ENCODE assay signal across 23 mouse cellular contexts in genomic region chr13:69758979-69759378, GRCm38 (mm10). TPM values are rescaled to one million over a fixed set of nuclear protein-coding genes. Genes with fewer than 3 reads are reported as not detected.
DNase-seq lines count a peak whose midpoint lies in the region; ATAC-seq and TF ChIP-seq lines count a peak whose summit lies in the region.
"Had no signal": no experiment of that assay in that cellular context is flagged by ENCODE, and none has a peak within 500 bp of the region (broad histone marks: within the 10 kb centered on the region; RNA-seq: fewer than 3 reads in every experiment).

No protein-coding gene starts in this region.

- TF ChIP-seq POLR2A in brain, embryonic 14.5 days (IDR thresholded peaks at IDR 0.05; ENCODE audit: borderline replicate concordance, extremely low read depth, insufficient read depth, insufficient read length, poor library complexity, severe bottlenecking), result no peak

- WGBS in forebrain, embryonic 15.5 days, result 48% methylated on average over 6 of the region's 6 CpGs
- 82% methylated on average over 6 of the region's 6 CpGs for WGBS in forebrain, embryonic 10.5 days
- WGBS in lung, embryonic 14.5 days, result 44% methylated on average over 6 of the region's 6 CpGs
- 51% methylated on average over 6 of the region's 6 CpGs for WGBS in limb, embryonic 15.5 days

- no peak for TF ChIP-seq CTCF in lung, embryonic 14.5 days (IDR thresholded peaks at IDR 0.05; ENCODE audit: low read depth)
- TF ChIP-seq CTCF in brain, embryonic 14.5 days (IDR thresholded peaks at IDR 0.05; ENCODE audit: borderline replicate concordance, extremely low read depth, insufficient read depth, insufficient read length), result no peak

- peak; percentile 91 for ATAC-seq in forebrain, embryonic 15.5 days (replicated peaks)
- ATAC-seq in lung, embryonic 14.5 days (ENCODE audit: insufficient read depth), result peak; percentile 86
- peak; percentile 68; the same call in 1 of the 2 replicates for ATAC-seq in limb, embryonic 15.5 days (ENCODE audit: insufficient number of reproducible peaks, low FRiP score, low TSS enrichment, low read depth)
- ATAC-seq: hindbrain, postnatal 0 days had no signal

- H3K36me3 ChIP-seq in forebrain, embryonic 15.5 days, result no peaks in the 10 kb centered on the region
- no peaks in the 10 kb centered on the region for H3K36me3 ChIP-seq in forebrain, embryonic 10.5 days (replicated peaks)
- no peaks in the 10 kb centered on the region for H3K36me3 ChIP-seq in lung, embryonic 14.5 days (ENCODE audit: insufficient read depth)
- no peaks in the 10 kb centered on the region for H3K36me3 ChIP-seq in limb, embryonic 15.5 days
- H3K36me3 ChIP-seq: heart, embryonic 15.5 days; limb, embryonic 12.5 days; midbrain, embryonic 10.5 days had no signal

- H3K4me3 ChIP-seq in forebrain, embryonic 15.5 days, result no peak overlapping the region
- H3K4me3 ChIP-seq in forebrain, embryonic 10.5 days, result no peak overlapping the region
- H3K4me3 ChIP-seq in lung, embryonic 14.5 days (ENCODE audit: low read depth, low read length), result no peak overlapping the region
- no peak overlapping the region for H3K4me3 ChIP-seq in limb, embryonic 15.5 days
- H3K4me3 ChIP-seq: heart, embryonic 15.5 days; limb, embryonic 12.5 days; midbrain, embryonic 10.5 days had no signal

- H3K4me1 ChIP-seq in forebrain, embryonic 15.5 days, result peaks cover 11% of the 10 kb centered on the region
- no peaks in the 10 kb centered on the region for H3K4me1 ChIP-seq in forebrain, embryonic 10.5 days
- H3K4me1 ChIP-seq in lung, embryonic 14.5 days (ENCODE audit: insufficient read depth), result no peaks in the 10 kb centered on the region
- H3K4me1 ChIP-seq in limb, embryonic 15.5 days, result 0 out of 2 replicates have a peak, but pooled peaks cover 4% of the 10 kb centered on the region
- H3K4me1 ChIP-seq: heart, embryonic 15.5 days; limb, embryonic 12.5 days; midbrain, embryonic 10.5 days had no signal

- no peaks in the 10 kb centered on the region for H3K27me3 ChIP-seq in forebrain, embryonic 15.5 days
- no peaks in the 10 kb centered on the region for H3K27me3 ChIP-seq in forebrain, embryonic 10.5 days (ENCODE audit: poor library complexity, severe bottlenecking)
- H3K27me3 ChIP-seq in lung, embryonic 14.5 days (ENCODE audit: insufficient read depth, low read length), result no peaks in the 10 kb centered on the region
- no peaks in the 10 kb centered on the region for H3K27me3 ChIP-seq in limb, embryonic 15.5 days
- H3K27me3 ChIP-seq: heart, embryonic 15.5 days had no signal

- DNase-seq in forebrain, embryonic 10.5 days (ENCODE audit: extremely low spot score, low spot score), result no peak
- DNase-seq in lung, embryonic 14.5 days, result peak; percentile 51
- no peak for DNase-seq in lung, adult 18-20 months
- DNase-seq in brain, embryonic 14.5 days (ENCODE audit: low read depth), result peak; percentile 64
- no peak for DNase-seq in testis, postnatal 10 days (ENCODE audit: low spot score)
- DNase-seq: adrenal gland, postnatal 25 days; cerebellum, adult 18-20 months; cerebellum, postnatal 36 days; gastrocnemius, postnatal 25 days; heart, postnatal 4 days; kidney, adult 11 months; kidney, postnatal 10 days; retina, postnatal 1 day; spleen, adult 18-20 months; thymus, adult 18-20 months; thymus, postnatal 4 days had no signal

- H3K9ac ChIP-seq in forebrain, embryonic 15.5 days (replicated peaks), result no peak overlapping the region
- no peak overlapping the region for H3K9ac ChIP-seq in lung, embryonic 14.5 days
- H3K9ac ChIP-seq in limb, embryonic 15.5 days, result no peak overlapping the region
- H3K9ac ChIP-seq: heart, embryonic 15.5 days; limb, embryonic 12.5 days had no signal

- no peak overlapping the region for H3K4me2 ChIP-seq in forebrain, embryonic 15.5 days (replicated peaks)
- H3K4me2 ChIP-seq in lung, embryonic 14.5 days, result no peak overlapping the region
- no peak overlapping the region for H3K4me2 ChIP-seq in limb, embryonic 15.5 days
- H3K4me2 ChIP-seq: heart, embryonic 15.5 days; limb, embryonic 12.5 days had no signal

- peak overlapping the region; percentile 56 for H3K27ac ChIP-seq in forebrain, embryonic 15.5 days (replicated peaks)
- no peak overlapping the region for H3K27ac ChIP-seq in forebrain, embryonic 10.5 days
- H3K27ac ChIP-seq in lung, embryonic 14.5 days (ENCODE audit: low read depth), result no peak overlapping the region
- no peak overlapping the region for H3K27ac ChIP-seq in limb, embryonic 15.5 days
- H3K27ac ChIP-seq: heart, embryonic 15.5 days; hindbrain, postnatal 0 days; limb, embryonic 12.5 days; macrophage; midbrain, embryonic 10.5 days had no signal

- no peaks in the 10 kb centered on the region for H3K9me3 ChIP-seq in forebrain, embryonic 15.5 days
- H3K9me3 ChIP-seq in forebrain, embryonic 10.5 days, result no peaks in the 10 kb centered on the region
- no peaks in the 10 kb centered on the region for H3K9me3 ChIP-seq in lung, embryonic 14.5 days (ENCODE audit: low read depth, low read length)
- H3K9me3 ChIP-seq in limb, embryonic 15.5 days, result no peaks in the 10 kb centered on the region
- H3K9me3 ChIP-seq: heart, embryonic 15.5 days; limb, embryonic 12.5 days; midbrain, embryonic 10.5 days had no signal

RNA-seq across cellular contexts. Expression of gene Ube2ql1, which starts 19.3 kb away (rescaled TPM):
- 29.3 and 30.4 TPM in 2 replicates for polyA plus RNA-seq in forebrain, embryonic 15.5 days (2015; fragmentation: Nextera tagmentation; extraction: Ambion mirVana)
- 0.49 and 0.58 TPM in 2 replicates for polyA plus RNA-seq in forebrain, embryonic 10.5 days (2016; fragmentation: Nextera tagmentation; extraction: Ambion mirVana)
- polyA plus RNA-seq in lung, embryonic 14.5 days (2014; fragmentation: Nextera tagmentation; extraction: Ambion mirVana), result 0.18 and 0.34 TPM in 2 replicates
- polyA plus RNA-seq in brain, embryonic 14.5 days (2012; rRNA removed), result 66.3 and 122 TPM in 2 replicates
- 1.0 and 2.1 TPM in 2 replicates for polyA plus RNA-seq in limb, embryonic 15.5 days (2015; fragmentation: Nextera tagmentation; extraction: Ambion mirVana)
- polyA plus RNA-seq: macrophage had no signal

RNA-seq across cellular contexts. Expression of gene Med10, which starts 43.2 kb away (rescaled TPM):
- 177 and 181 TPM in 2 replicates for polyA plus RNA-seq in forebrain, embryonic 15.5 days (2015; fragmentation: Nextera tagmentation; extraction: Ambion mirVana)
- polyA plus RNA-seq in forebrain, embryonic 10.5 days (2016; fragmentation: Nextera tagmentation; extraction: Ambion mirVana), result 181 and 185 TPM in 2 replicates
- polyA plus RNA-seq in lung, embryonic 14.5 days (2014; fragmentation: Nextera tagmentation; extraction: Ambion mirVana), result 137 and 143 TPM in 2 replicates
- polyA plus RNA-seq in brain, embryonic 14.5 days (2012; rRNA removed), result 72.4 and 95.3 TPM in 2 replicates
- 123 and 130 TPM in 2 replicates for polyA plus RNA-seq in limb, embryonic 15.5 days (2015; fragmentation: Nextera tagmentation; extraction: Ambion mirVana)

Comparison
In these comparisons a context has a peak if more than half of its experiments do, and no peak if none do; other contexts are left out.
1. DNase-seq: peak in lung, embryonic 14.5 days (single experiment) and brain, embryonic 14.5 days (single experiment); none in forebrain, embryonic 10.5 days (single experiment), lung, adult 18-20 months (0 of 2) and testis, postnatal 10 days (single experiment).
2. Peak in every context shown above with its lines, with median percentiles within 50 percentile points of each other: ATAC-seq.